Mouse (Mus musculus) heart, postnatal 0 days (tissue): Measurements from ENCODE around the gene Zswim4. TPM values are rescaled to one million over a fixed set of nuclear protein-coding genes. Genes with fewer than 3 reads are reported as not detected.

ENCODE experiments used
- ATAC-seq: fragments of 200-750 bp; cut with Nextera tagmentation; 2 replicates; pipeline ENCODE4 v1.8.0; 2017; ENCODE audit warnings: low read depth, moderate number of reproducible peaks, moderate library complexity; ENCODE audit not compliant: insufficient read depth
- DNase-seq: peaks from one replicate; pipeline ENCODE4 v3.0.0-alpha.2; 2016; ENCODE audit warnings: low spot score
- H3K27ac ChIP-seq: fragments of 300-500 bp; sonication (generic); 2 replicates; pipeline ENCODE4 v1.5.1; 2014; ENCODE audit warnings: low read depth, mild to moderate bottlenecking
- H3K27me3 ChIP-seq: fragments of 300-500 bp; sonication (generic); 2 replicates; pipeline ENCODE4 v1.6.1; 2014; ENCODE audit warnings: low read length, mixed read lengths; ENCODE audit not compliant: control insufficient read depth, insufficient read depth
- H3K36me3 ChIP-seq: fragments of 300-500 bp; sonication (generic); replicated peaks from 2 replicates; pipeline ENCODE4 v1.6.1; 2014; ENCODE audit warnings: low read length, mixed read lengths; ENCODE audit not compliant: control insufficient read depth, insufficient read depth
- H3K4me1 ChIP-seq: fragments of 300-500 bp; sonication (generic); 2 replicates; pipeline ENCODE4 v1.6.1; 2014; ENCODE audit warnings: antibody characterized with exemption; ENCODE audit not compliant: control insufficient read depth, insufficient read depth
- H3K4me2 ChIP-seq: fragments of 300-500 bp; sonication (generic); 2 replicates; pipeline ENCODE4 v1.6.1; 2014; ENCODE audit warnings: low read depth, mild to moderate bottlenecking, low read length, moderate library complexity
- H3K4me3 ChIP-seq: fragments of 300-500 bp; sonication (generic); 2 replicates; pipeline ENCODE4 v1.5.1; 2014; ENCODE audit warnings: low read depth, low read length
- H3K9ac ChIP-seq: fragments of 300-500 bp; sonication (generic); replicated peaks from 2 replicates; pipeline ENCODE4 v1.6.1; 2014; ENCODE audit warnings: low read depth, low read length, mixed read lengths
- H3K9me3 ChIP-seq: fragments of 300-500 bp; sonication (generic); replicated peaks from 2 replicates; pipeline ENCODE4 v1.6.1; 2016; ENCODE audit warnings: low read length; ENCODE audit not compliant: control insufficient read depth
- CTCF ChIP-seq: IDR thresholded peaks from 2 replicates; pipeline ENCODE4 v1.5.1; 2016; ENCODE audit warnings: antibody characterized with exemption, control low read depth, low read depth
- EP300 ChIP-seq: IDR thresholded peaks from 2 replicates; pipeline ENCODE4 v1.6.1; 2016; ENCODE audit warnings: antibody characterized with exemption, low read depth
- WGBS: fragments of 180-500 bp; shearing (Covaris S2); extraction: QIAGEN DNeasy Blood & Tissue Kit; methylation state at CpG from one replicate; pipeline ENCODE4 v1.1.7; 2014; 5-methylcytosine and 5-hydroxymethylcytosine counted together
- polyA plus RNA-seq: library from polyadenylated mRNA; unstranded; fragments of >200 nt; fragmentation: Nextera tagmentation; extraction: Ambion mirVana; gene quantifications from 2 replicates; pipeline ENCODE4 v1.2.1, GENCODE M21; 2015
- total RNA-seq: library from RNA; depleted of rRNA; stranded (reverse); fragments of >200 nt; gene quantifications from 2 replicates; pipeline ENCODE4 v1.2.3, GENCODE M21; 2014; ENCODE audit warnings: low replicate concordance

Zswim4 gene
- total and polyA plus RNA-seq, 2 experiments from 2014 or later: 4.6 to 23.8 TPM

DNA sequence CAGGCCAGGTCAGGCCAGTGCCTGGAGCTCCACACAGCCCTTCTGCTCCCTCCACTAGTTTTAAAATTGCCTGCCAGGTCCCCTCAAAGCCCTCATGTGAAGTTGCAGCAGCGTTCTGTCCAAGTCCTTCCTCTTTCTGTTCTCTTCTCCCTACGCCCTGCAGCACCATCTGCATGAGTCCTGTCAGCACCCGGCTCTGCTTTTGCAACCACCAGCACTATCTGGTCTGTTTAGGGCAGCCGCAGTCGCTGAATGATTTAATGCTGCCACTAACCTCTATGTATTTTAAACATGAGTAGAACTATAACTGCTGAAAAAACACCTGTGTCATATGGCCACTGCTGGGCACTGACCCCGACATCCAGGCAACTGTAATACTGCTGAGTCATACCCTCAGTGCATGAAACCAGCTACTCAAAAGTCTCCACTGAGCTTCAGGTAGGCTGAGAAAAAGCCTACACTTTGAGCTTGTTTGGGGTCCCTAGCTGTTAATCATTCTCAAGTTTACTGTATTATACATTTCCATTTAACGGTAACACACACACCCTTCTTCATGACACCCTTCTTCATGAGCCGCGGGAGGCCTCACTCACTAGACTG lies 14.2 kb downstream of the Zswim4 start:
- no peaks in the 10 kb centered on the region for H3K27me3 ChIP-seq
- DNase-seq (no peak), ATAC-seq (no peak)
- H3K9ac ChIP-seq: no peak overlapping the region
- no peak overlapping the region for H3K4me3 ChIP-seq
- no peak overlapping the region for H3K4me2 ChIP-seq
- WGBS: 83% methylated on average over 9 of the region's 9 CpGs
- no peak overlapping the region for H3K27ac ChIP-seq
- no peaks in the 10 kb centered on the region for H3K4me1 ChIP-seq
- H3K36me3 ChIP-seq: peaks cover 93% of the 10 kb centered on the region
- TF ChIP-seq EP300: no peak
- no peak for TF ChIP-seq CTCF
- no peaks in the 10 kb centered on the region for H3K9me3 ChIP-seq

DNA sequence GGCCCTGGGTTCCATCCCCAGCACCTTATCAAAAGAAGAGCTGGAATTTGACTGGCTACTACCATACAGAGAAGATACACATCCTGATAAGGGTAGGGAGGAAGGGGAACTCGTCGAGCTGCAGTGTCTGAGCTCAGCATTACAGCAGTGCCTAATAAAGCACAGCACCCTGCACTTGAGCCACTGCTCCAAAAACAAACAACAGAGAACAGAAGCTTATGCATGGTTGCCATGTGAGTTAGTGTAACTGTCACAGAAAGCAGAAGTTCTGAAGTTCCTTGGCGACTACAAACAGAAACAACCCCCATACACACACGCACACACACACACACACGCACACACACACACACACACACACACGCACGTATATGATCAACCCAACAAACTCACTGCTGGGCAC lies 16.8 kb downstream of the Zswim4 start:
- H3K4me2 ChIP-seq: no peak overlapping the region
- no peak overlapping the region for H3K4me3 ChIP-seq
- no peaks in the 10 kb centered on the region for H3K27me3 ChIP-seq
- no peaks in the 10 kb centered on the region for H3K4me1 ChIP-seq
- no peak for DNase-seq
- no peak overlapping the region for H3K27ac ChIP-seq
- no peak for ATAC-seq
- peaks cover 93% of the 10 kb centered on the region for H3K36me3 ChIP-seq
- no peak overlapping the region for H3K9ac ChIP-seq
- H3K9me3 ChIP-seq: no peaks in the 10 kb centered on the region
- no peak for TF ChIP-seq CTCF
- no peak for TF ChIP-seq EP300
- WGBS: 70% methylated on average over 7 of the region's 7 CpGs

DNA sequence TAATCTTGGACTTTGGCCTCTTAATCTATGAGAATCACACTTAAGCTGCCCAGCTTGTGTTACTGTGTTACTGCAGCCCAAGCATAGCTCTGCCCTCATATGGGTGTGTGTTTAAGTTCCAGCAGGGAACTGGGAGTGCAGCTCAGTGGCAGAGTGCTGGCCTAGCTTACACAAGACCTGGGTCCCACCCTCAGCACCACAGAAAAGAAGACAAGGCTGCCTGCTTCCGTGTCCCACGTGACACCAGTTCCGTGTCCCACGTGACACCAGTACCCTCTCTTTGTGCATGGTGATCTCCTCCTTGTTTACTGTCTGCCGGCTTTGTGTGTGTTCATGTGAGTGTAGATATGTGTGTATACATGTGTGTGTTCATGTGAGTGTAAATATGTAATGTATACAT lies 18.7 kb downstream of the Zswim4 start:
- Histone ChIP-seq H3K4me2 (no peak overlapping the region), H3K4me1 (no peaks in the 10 kb centered on the region), H3K27ac (no peak overlapping the region), H3K36me3 (peaks cover 90% of the 10 kb centered on the region), H3K9me3 (no peaks in the 10 kb centered on the region), H3K27me3 (no peaks in the 10 kb centered on the region), H3K9ac (no peak overlapping the region), H3K4me3 (no peak overlapping the region)
- 87% methylated on average over 5 of the region's 5 CpGs for WGBS
- DNase-seq (no peak), ATAC-seq (no peak)
- no peak for TF ChIP-seq EP300
- no peak for TF ChIP-seq CTCF

DNA sequence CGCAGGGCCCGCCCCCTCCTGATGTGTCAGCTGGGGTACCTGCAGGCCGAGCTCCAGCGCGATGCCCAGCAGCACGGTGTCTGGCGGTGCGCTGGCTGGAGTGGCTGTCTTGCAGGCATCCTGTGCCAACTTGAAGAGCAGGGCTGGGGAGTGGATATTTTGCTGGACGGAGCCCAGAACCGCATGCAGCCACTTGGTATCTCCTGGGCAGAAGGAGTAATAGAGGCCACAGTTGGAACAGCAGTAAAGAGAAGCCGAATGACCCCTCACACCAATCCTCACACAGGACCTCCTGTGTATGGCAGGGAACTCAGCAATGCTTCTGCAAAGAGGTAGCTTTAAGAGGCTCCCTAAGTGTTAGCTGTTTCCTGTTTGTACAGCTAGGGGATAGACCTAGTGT lies 19.6 kb downstream of the Zswim4 start:
- Histone ChIP-seq H3K36me3 (peaks cover 90% of the 10 kb centered on the region), H3K27ac (no peak overlapping the region)

DNA sequence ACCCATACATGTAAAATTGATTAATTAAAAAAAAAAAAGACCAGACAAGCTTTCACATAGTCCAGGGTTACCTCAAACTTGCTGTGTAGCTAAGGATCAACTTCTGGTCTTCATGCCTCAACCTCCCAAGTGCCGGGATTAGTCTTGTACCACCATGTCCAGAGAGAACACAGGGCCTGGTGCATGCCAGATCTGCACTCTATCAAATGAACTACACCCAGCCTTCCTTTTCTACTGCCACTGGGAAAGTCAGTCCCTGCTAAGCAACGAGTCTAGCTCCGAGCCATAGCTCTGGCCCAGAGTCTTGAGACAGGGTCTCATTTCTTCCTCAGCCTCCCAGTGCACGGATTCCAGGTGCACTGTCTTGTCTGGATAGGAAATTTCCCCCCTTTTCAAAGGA lies 23.6 kb downstream of the Zswim4 start:
- Histone ChIP-seq H3K9me3 (no peaks in the 10 kb centered on the region), H3K4me2 (no peak overlapping the region), H3K9ac (no peak overlapping the region), H3K27ac (no peak overlapping the region), H3K4me1 (peaks cover 12% of the 10 kb centered on the region; the same call in 1 of the 2 replicates), H3K27me3 (no peaks in the 10 kb centered on the region), H3K36me3 (peaks cover 88% of the 10 kb centered on the region), H3K4me3 (no peak overlapping the region)
- TF ChIP-seq CTCF: no peak
- no peak for TF ChIP-seq EP300
- DNase-seq (no peak), ATAC-seq (no peak)
- WGBS: 82% methylated on average over 4 of the region's 4 CpGs

More for the DNA sequence above, 19.6 kb downstream of the Zswim4 start:
- no peak for TF ChIP-seq CTCF
- TF ChIP-seq EP300: no peak
- no peak for DNase-seq
- H3K9ac ChIP-seq: no peak overlapping the region
- 92% methylated on average over 11 of the region's 11 CpGs for WGBS
- no peaks in the 10 kb centered on the region for H3K27me3 ChIP-seq
- no peak overlapping the region for H3K4me2 ChIP-seq
- H3K4me3 ChIP-seq: no peak overlapping the region
- H3K9me3 ChIP-seq: no peaks in the 10 kb centered on the region
- ATAC-seq: no peak
- H3K4me1 ChIP-seq: no peaks in the 10 kb centered on the region

DNA sequence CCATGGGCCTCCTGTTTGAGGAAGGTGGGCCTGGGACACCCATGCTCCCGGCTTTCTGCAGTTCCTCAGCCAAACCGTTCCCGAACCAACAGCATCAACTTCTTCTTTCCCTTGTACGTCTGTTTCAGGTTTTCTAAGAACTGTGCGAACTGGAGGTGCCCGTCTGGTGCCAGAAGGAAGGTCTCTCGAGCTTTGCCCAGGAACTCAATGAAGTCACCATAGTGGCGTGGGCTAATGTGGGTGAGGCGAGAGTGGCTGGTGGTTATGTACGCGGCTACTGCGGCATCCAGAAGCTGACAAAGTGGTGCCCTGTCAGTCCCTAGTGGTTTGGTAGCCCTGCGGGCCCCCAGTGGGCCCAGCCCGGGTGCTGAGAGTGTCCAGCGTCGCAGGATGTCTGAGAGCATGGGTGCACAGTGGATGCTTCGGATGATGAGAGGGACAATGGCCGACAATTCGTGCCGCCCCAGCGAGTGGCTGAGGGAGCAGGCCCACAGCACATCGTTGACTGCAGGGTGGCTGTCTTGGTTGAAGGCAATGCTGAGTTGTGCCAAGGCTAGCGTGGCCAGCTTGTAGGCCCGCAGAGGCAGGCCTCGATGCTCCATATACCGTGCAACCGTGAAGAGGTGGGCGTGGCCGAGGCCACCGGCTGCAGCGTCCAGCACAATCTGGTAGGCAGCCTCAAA lies 24.8 kb downstream of the Zswim4 start:
- DNase-seq: no peak
- no peak overlapping the region for H3K9ac ChIP-seq
- H3K27ac ChIP-seq: 0 out of 2 replicates have a peak overlapping the region, but pooled peaks have one; percentile 63
- H3K36me3 ChIP-seq: peaks cover 86% of the 10 kb centered on the region
- no peaks in the 10 kb centered on the region for H3K27me3 ChIP-seq
- no peak for ATAC-seq
- no peaks in the 10 kb centered on the region for H3K9me3 ChIP-seq
- 89% methylated on average over 31 of the region's 31 CpGs for WGBS
- H3K4me1 ChIP-seq: peaks cover 21% of the 10 kb centered on the region; the same call in 1 of the 2 replicates
- H3K4me2 ChIP-seq: no peak overlapping the region
- H3K4me3 ChIP-seq: no peak overlapping the region
- TF ChIP-seq CTCF (no peak), EP300 (no peak)
